In genomic region chr13:56172106-56172505, GRCm38 (mm10) we compare ENCODE assay signal across 22 mouse cellular contexts. TPM values are rescaled to one million over a fixed set of nuclear protein-coding genes. Genes with fewer than 3 reads are reported as not detected.
DNase-seq lines count a peak whose midpoint lies in the region; ATAC-seq and TF ChIP-seq lines count a peak whose summit lies in the region.
"Had no signal": no experiment of that assay in that cellular context is flagged by ENCODE, and none has a peak within 500 bp of the region (broad histone marks: within the 10 kb centered on the region; RNA-seq: fewer than 3 reads in every experiment).

No protein-coding gene starts in this region.

- no peak overlapping the region for H3K4me2 ChIP-seq in kidney, postnatal 0 days (ENCODE audit: low read length)
- no peak overlapping the region for H3K4me2 ChIP-seq in limb, embryonic 12.5 days
- H3K4me2 ChIP-seq: forebrain, embryonic 15.5 days; liver, embryonic 12.5 days; lung, embryonic 15.5 days; midbrain, embryonic 12.5 days had no signal

- peak; percentile 40 for DNase-seq in kidney, postnatal 0 days (ENCODE audit: low spot score)
- no peak for DNase-seq in kidney, postnatal 36 days
- no peak for DNase-seq in cerebellum, postnatal 4 days (ENCODE audit: low spot score in 2 of 2)
- no peak for DNase-seq in left cerebral cortex, postnatal 25 days (ENCODE audit: low spot score in 2 of 2)
- DNase-seq in testis, postnatal 14 days (ENCODE audit: low spot score), result no peak
- DNase-seq: adrenal gland, postnatal 25 days; cerebellum, adult 8-10 months; lung, postnatal 4 days; right cerebral cortex, adult 18-20 months; thymus, adult 2 months had no signal

- ATAC-seq in kidney, postnatal 0 days (replicated peaks; ENCODE audit: low FRiP score, low read depth), result no peak
- ATAC-seq in megakaryocyte, adult 5-6 weeks (ENCODE audit: poor library complexity, severe bottlenecking), result no peak
- ATAC-seq in limb, embryonic 12.5 days (ENCODE audit: insufficient number of reproducible peaks, insufficient read depth, low FRiP score, low TSS enrichment, low read depth), result no peak
- ATAC-seq: activated CD4-positive, CD25-positive, alpha-beta regulatory T cell, adult 4 months; CD4-positive, CD25-positive, alpha-beta regulatory T cell, adult 4 months; forebrain, embryonic 15.5 days; liver, embryonic 12.5 days; Patski had no signal

- H3K4me1 ChIP-seq in kidney, postnatal 0 days (replicated peaks; ENCODE audit: insufficient read depth, low read length), result no peaks in the 10 kb centered on the region
- peaks cover 76% of the 10 kb centered on the region for H3K4me1 ChIP-seq in megakaryocyte, embryonic 14.5 days
- H3K4me1 ChIP-seq in limb, embryonic 12.5 days (replicated peaks), result peaks cover 83% of the 10 kb centered on the region
- H3K4me1 ChIP-seq: lung, embryonic 15.5 days had no signal

- no peaks in the 10 kb centered on the region for H3K36me3 ChIP-seq in kidney, postnatal 0 days (ENCODE audit: insufficient read depth, low read length)
- H3K36me3 ChIP-seq in megakaryocyte, embryonic 14.5 days (replicated peaks; ENCODE audit: low read length), result no peaks in the 10 kb centered on the region
- H3K36me3 ChIP-seq in limb, embryonic 12.5 days, result no peaks in the 10 kb centered on the region
- H3K36me3 ChIP-seq: forebrain, embryonic 15.5 days; heart, embryonic 10.5 days; hindbrain, embryonic 10.5 days; liver, embryonic 12.5 days; lung, embryonic 15.5 days; midbrain, embryonic 12.5 days had no signal

- no peak overlapping the region for H3K4me3 ChIP-seq in kidney, postnatal 0 days (replicated peaks; ENCODE audit: low read depth, low read length)
- H3K4me3 ChIP-seq in megakaryocyte, embryonic 14.5 days (replicated peaks), result peak overlapping the region; percentile 76
- H3K4me3 ChIP-seq in limb, embryonic 12.5 days (replicated peaks), result no peak overlapping the region
- H3K4me3 ChIP-seq: forebrain, embryonic 15.5 days; heart, embryonic 10.5 days; hindbrain, embryonic 10.5 days; liver, embryonic 12.5 days; lung, embryonic 15.5 days; midbrain, embryonic 12.5 days had no signal

- intact Hi-C loops in left cerebral cortex, postnatal 25 days (cut with DNase I), result no loop called here

- no peak; the same call in 1 of the 2 replicates for TF ChIP-seq CTCF in kidney, postnatal 0 days (IDR thresholded peaks at IDR 0.05; ENCODE audit: low read depth)

- H3K9me3 ChIP-seq in kidney, postnatal 0 days (replicated peaks; ENCODE audit: low read length), result no peaks in the 10 kb centered on the region
- H3K9me3 ChIP-seq in megakaryocyte, embryonic 14.5 days, result no peaks in the 10 kb centered on the region
- no peaks in the 10 kb centered on the region for H3K9me3 ChIP-seq in limb, embryonic 12.5 days
- H3K9me3 ChIP-seq: forebrain, embryonic 15.5 days; heart, embryonic 10.5 days; hindbrain, embryonic 10.5 days; liver, embryonic 12.5 days; lung, embryonic 15.5 days; midbrain, embryonic 12.5 days had no signal

- H3K27ac ChIP-seq in kidney, postnatal 0 days, result no peak overlapping the region
- peak overlapping the region; percentile 96; the same call in 1 of the 2 replicates for H3K27ac ChIP-seq in limb, embryonic 12.5 days
- H3K27ac ChIP-seq: forebrain, embryonic 15.5 days; heart, embryonic 10.5 days; hindbrain, embryonic 10.5 days; lung, embryonic 15.5 days; midbrain, embryonic 12.5 days had no signal

- WGBS in kidney, postnatal 0 days, result 77% methylated on average over 7 of the region's 7 CpGs
- WGBS in limb, embryonic 12.5 days, result 83% methylated on average over 7 of the region's 7 CpGs

- no peak overlapping the region for H3K9ac ChIP-seq in kidney, postnatal 0 days (ENCODE audit: low read depth, low read length)
- no peak overlapping the region for H3K9ac ChIP-seq in limb, embryonic 12.5 days (replicated peaks)
- H3K9ac ChIP-seq: forebrain, embryonic 15.5 days; liver, embryonic 12.5 days; lung, embryonic 15.5 days; midbrain, embryonic 12.5 days had no signal

- no peaks in the 10 kb centered on the region for H3K27me3 ChIP-seq in kidney, postnatal 0 days (ENCODE audit: insufficient read depth, low read length)
- peaks cover 3% of the 10 kb centered on the region for H3K27me3 ChIP-seq in megakaryocyte, embryonic 14.5 days (replicated peaks)
- H3K27me3 ChIP-seq in limb, embryonic 12.5 days, result no peaks in the 10 kb centered on the region
- H3K27me3 ChIP-seq: forebrain, embryonic 15.5 days had no signal

RNA-seq across cellular contexts. Expression of gene Tifab, which starts 6.6 kb away (rescaled TPM):
- polyA plus RNA-seq in kidney, postnatal 0 days (2015; fragmentation: Nextera tagmentation; extraction: Ambion mirVana), result 1.6 and 2.0 TPM in 2 replicates
- 3.1 and 6.6 TPM in 2 replicates for polyA plus RNA-seq in megakaryocyte, embryonic 14.5 days (2012; ENCODE audit: insufficient read depth, low replicate concordance)
- total RNA-seq in megakaryocyte, adult 5-6 weeks (2015), result 161 and 168 TPM in 2 replicates
- 230 and 238 TPM in 2 replicates for total RNA-seq in megakaryocyte, adult 5-6 weeks (2017)
- polyA plus RNA-seq in limb, embryonic 12.5 days (2016; fragmentation: Nextera tagmentation; extraction: Ambion mirVana), result 1.3 and 1.7 TPM in 2 replicates
- total RNA-seq in left cerebral cortex, postnatal 25 days (2021), result 1 to 10 TPM; 1.5 to 2.3 TPM
- polyA plus RNA-seq: Patski had no signal

RNA-seq across cellular contexts. Expression of gene H2afy, which starts 35.9 kb away (rescaled TPM):
- polyA plus RNA-seq in kidney, postnatal 0 days (2015; fragmentation: Nextera tagmentation; extraction: Ambion mirVana), result 263 and 267 TPM in 2 replicates
- polyA plus RNA-seq in megakaryocyte, embryonic 14.5 days (2012; ENCODE audit: insufficient read depth, low replicate concordance), result 149 and 331 TPM in 2 replicates
- total RNA-seq in megakaryocyte, adult 5-6 weeks (2015), result 304 and 326 TPM in 2 replicates
- total RNA-seq in megakaryocyte, adult 5-6 weeks (2017), result 669 and 674 TPM in 2 replicates
- 607 and 623 TPM in 2 replicates for polyA plus RNA-seq in limb, embryonic 12.5 days (2016; fragmentation: Nextera tagmentation; extraction: Ambion mirVana)
- total RNA-seq in left cerebral cortex, postnatal 25 days (2021), result 100 to 1,000 TPM in 1 of 2 experiments, 10 to 100 TPM in 1; 98.3 to 102 TPM
